Mouse (Mus musculus) G1E-ER4 (cell line): ENCODE results near the gene BC029722. TPM values are rescaled to one million over a fixed set of nuclear protein-coding genes. Genes with fewer than 3 reads are reported as not detected.

ENCODE experiments used
- GATA1 ChIP-seq: IDR thresholded peaks from one replicate; pipeline ENCODE4 v1.8.0; 2012; ENCODE audit warnings: low read length, inconsistent platforms
- polyA plus RNA-seq: library from polyadenylated mRNA; stranded (reverse); fragments of >175 nt; gene quantifications from 2 replicates; pipeline ENCODE4 v1.2.3, GENCODE M21; 2012

BC029722 gene
- 37.2 and 52.9 TPM in 2 replicates for polyA plus RNA-seq

DNA sequence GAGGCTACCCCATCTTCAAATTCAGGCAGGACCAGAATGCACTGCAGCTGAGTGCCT lies at the start of gene BC029722:
Gene BC029722, minus strand, starts transcription at position 35 of the 57 bp plus-strand sequence.
- TF ChIP-seq GATA1 = no peak

DNA sequence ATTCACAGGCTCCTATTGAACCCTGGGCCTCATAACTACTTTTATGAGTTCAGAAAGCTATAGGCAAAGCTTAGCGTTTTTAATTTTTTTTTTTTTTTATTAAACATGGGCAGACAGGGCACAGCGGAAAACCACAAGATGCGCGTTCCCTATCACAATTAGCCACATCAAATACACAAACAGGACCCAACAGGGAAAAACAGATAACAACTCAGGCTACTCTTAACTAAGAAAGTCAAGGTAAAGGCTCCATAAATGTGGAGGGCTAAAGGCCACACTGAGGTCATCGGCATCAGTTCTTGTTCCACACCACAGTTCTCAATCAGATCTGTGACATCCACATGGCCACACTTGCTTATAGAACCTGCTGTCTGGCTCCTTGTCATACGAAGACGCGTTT lies 49.1 kb upstream of the BC029722 start:
- TF ChIP-seq GATA1 = no peak

DNA sequence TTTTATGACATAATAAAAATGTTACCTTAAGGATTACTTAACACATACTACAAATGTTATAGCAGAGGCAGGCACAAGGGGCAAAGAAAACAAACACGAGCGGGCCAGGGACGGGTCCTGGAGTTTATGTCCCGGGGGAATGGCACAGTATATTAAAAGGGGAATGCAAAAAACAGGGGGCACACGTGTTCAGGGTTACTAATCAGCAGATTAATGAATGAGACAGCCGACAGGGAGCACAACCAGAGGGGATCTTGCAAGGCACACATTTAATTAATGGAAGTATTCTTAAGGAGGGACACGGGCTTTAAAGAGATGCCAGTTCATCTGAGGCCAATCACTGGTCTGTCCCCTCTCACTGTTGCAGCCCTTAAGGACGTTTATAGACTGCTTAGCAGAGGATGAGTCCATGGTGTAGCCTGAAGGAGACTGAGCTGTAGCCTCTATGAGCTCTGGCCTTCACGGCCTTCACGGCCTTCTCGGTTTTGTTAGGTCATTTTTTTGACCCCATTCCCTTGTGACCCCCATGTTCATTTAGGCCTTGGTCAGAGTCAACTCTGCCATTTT lies 44.2 kb upstream of the BC029722 start:
- no peak for TF ChIP-seq GATA1

DNA sequence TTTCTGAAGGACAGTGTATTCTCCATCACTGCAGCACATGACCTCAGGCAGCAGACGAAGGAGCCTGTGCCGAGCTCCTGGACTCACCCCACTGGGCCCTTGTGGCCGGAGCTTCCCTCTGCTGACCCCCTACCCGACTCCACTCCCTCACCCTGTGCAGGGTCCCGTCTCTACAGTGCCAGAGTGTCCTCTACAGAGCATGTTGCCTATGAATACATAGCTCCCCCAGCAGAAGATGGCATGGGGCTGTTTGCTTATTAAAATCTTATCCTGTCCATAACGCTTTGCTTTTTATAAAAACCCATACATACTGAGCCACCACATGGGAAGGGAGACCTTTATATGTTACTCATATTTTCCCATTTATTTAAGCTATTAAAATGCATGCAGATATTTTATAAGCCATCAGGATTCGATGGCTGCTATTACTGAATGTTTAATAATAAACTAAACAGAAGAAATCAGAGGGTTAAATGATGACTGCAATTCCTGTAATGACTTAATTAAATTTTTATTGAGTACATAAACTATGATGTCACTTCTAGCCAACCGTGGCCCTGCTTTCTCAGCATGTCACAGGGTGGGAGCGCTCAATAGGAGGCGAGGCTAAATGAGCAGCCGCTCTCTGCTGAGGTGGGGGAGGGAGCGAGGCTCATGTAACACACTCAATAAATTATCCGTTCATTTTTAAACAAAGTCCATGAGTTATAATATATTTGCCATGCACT lies 43.5 kb upstream of the BC029722 start:
- no peak for TF ChIP-seq GATA1

DNA sequence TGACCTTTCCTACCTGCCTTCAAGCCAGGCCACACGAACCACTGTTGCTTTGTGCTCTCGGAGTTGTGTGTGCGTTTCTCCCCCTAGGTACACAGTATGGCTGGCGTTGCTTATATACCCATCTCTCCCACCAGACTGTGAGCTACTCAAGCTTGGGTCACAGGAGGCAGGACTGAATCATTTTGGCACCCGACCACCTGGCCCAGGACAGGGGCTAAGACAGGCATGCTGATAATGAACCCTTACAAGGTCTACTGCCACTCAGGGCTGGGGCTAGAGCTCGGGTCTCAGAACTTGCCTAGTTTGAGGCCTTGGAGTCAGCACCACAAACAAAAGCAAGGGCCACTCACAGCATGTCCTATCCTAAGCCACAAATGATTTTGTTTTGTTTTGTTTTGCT lies 42.4 kb upstream of the BC029722 start:
- TF ChIP-seq GATA1 = no peak

DNA sequence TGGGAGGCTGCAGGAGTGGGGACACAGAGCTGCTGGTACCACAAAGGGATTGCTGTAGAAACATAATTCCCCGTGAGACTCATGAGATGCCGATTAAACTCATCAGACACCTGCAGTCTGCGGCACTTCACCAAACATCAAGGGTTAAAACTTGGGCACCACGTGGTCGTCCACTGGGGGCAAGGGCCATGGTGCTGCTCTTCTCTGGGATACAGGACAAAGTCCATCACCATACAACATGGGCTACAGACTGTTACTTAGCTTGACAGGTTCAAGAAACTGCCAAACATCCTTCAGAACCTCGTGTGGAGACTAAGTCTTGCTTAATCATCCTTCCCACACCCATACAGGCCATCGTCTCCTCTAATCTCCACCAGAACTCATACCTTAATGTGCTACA lies 40.9 kb upstream of the BC029722 start:
- no peak for TF ChIP-seq GATA1

DNA sequence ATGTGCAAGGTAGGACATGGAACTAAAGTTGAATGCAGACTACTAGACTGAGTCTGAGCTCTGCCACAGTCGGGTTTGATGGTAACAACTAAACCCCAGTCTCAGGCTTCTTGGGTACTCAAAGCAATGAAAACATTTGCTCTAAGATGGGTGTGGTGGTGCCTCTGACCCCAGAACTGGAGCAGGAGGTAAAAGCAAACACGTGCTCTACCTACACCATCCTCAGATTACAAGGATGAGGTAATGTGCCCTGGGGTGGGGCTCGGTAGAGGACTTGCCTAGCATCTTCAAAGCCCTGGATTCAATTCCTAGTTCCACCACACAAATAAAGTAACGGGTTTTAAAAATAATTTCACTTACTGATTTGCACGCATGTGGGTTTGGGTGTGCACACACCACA lies 33.3 kb upstream of the BC029722 start:
- no peak for TF ChIP-seq GATA1

DNA sequence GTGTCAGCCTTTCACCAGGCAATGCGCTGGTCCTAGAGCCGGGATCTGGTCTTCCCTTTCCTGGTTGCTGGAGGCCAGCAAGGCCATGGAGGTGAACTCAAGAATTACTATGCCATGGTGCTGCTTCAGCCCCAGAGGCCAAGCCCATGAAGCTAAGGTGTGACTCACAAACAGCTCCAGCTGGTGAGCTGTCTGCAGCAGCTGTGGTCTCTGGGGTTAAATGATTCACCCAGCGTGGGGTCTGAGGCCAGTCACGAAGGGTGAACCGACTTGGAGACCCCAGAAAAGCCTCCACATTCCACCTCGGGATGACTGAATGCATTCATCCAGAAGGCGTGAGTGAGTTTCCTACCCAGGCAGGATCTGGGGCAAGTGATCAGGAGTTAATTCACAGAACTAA lies 30.9 kb upstream of the BC029722 start:
- no peak for TF ChIP-seq GATA1

DNA sequence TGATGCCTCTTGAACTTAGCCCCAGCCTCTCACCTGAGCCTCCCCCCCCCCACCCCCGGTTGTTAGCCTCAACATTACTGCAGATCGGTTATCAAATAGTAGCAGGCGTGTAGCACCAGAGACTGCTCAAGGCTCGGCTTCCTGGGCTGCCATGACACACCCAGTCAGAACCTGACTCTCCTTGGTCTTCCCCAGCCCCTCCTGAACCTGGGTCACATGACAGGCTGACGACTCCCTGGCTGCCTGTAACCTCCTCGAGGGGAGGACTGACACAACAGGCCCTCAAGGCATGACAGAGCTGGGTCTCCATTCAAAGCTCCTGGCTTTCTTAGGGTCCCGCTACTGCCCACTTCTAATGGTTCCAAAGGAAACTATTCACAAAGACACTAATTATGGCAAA lies 30.2 kb upstream of the BC029722 start:
- TF ChIP-seq GATA1 = no peak

DNA sequence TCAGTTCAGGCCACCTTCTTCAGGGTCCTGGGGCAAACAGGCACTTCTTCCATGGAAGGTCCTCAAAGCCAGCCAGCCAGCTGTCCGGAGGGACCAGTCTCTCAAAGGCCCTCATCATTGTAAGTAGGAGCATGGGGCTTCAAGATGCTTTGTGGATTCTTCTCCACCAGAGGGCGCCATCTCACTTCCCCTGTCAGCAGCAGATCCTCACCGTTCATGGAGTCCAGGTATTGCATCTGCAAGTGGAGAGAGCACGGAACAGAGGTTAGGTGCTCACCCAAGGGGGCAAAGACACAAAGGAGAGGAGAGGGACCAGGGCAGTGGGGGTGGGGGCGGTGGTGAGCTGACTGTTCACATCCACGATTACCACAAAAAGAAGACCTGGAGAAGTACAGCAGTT lies 29.1 kb upstream of the BC029722 start:
- TF ChIP-seq GATA1 = no peak

DNA sequence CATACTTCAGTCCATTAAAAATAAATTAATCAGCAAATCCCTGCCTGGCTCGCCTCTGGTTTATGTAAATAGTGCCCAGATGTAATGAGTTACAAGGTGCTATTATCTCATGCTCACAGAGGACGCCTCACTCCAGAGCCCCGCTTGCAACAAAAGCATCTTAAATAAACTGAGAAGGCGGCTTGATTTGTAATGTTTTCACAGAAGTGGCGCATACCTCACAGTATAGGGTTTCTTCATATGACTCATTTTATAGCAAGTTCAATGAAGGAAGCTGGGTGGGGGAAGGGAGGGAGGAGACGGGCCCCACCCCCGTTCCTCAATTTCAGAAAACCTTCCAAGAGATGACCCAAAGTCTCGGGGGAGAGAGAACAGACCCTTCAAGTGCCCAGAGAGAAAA lies 27.7 kb upstream of the BC029722 start:
- no peak for TF ChIP-seq GATA1

DNA sequence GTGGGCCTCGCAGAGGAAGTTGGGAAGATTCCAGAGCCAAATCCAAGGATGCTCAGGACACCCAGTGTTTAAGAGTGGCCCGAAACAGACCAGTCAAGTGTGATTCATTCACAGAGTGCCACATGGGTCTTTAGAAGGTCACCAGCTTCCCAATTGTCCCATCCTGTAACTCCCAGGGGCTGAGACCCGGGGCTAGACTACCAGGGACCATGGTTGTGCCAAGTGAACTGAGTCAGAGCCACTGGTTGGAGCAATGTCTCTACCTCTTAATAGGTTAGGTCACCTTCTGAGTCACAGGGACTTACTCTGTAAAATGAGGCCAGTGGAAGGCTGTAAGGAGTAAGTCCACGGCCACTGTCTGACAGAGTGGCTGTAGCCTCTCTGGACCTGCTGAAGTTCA lies 19.7 kb upstream of the BC029722 start:
- no peak for TF ChIP-seq GATA1

DNA sequence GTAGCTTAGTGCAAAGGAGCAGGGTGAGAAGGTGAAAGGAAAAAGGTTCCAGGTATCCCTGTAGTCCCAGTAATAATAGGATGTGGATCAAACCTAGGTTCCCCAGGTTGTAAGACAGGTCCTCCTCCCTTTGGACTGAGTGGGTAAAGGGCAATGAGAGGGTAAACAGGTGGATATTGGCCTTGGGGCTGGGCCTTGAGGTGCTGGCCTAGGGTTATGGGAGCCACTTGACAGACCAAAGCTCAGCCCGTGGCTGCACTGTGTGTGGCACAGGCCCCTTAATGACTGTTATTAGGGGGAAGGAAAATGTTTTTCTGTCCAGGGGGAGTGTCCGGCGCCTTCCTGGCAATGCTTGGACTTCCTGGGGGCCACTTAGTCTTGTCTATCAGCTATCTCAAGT lies 18.7 kb upstream of the BC029722 start:
- TF ChIP-seq GATA1 = no peak

DNA sequence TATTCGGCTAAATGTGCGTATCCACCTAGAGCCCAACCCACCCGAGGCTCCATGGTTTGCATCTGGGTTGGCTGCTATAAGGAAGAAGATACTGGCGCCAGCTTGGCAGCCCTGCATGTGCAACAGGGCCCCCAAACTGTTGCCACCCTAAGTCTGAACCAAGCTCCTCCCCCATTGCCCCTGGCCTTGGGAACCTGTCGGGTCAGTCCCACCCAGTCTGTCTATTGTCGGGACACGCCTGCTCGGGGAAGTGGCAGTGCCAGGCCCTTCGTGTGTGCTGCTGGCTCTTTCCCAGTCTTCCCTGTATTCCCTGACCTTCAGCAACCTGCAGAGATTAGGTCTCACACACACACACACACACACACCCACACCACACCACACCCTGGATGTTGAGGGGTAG lies 15.5 kb upstream of the BC029722 start, which contains the start of gene Fam83c:
Gene Fam83c, minus strand, starts transcription at position 123 of the 400 bp plus-strand sequence.
- TF ChIP-seq GATA1 = no peak

DNA sequence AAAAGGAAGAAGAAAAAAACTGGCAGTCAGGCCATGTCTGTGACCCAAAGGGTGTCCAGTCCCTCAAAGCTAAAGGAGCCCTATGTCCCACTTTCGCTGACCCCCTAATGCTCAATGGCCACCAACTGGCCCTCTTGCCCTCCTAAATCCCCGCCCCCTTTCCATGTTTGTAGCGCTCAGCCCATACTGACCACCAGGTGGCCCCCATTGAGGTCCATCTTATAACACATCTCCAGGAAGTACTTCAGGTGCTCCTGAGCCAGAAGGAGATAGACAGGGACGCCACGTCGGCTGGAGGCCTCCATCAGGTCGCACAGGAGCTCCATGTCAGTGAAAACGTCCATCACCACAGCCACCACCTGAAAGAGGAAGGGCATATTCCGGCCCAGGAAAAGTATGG lies 12.1 kb upstream of the BC029722 start:
- TF ChIP-seq GATA1 = no peak

DNA sequence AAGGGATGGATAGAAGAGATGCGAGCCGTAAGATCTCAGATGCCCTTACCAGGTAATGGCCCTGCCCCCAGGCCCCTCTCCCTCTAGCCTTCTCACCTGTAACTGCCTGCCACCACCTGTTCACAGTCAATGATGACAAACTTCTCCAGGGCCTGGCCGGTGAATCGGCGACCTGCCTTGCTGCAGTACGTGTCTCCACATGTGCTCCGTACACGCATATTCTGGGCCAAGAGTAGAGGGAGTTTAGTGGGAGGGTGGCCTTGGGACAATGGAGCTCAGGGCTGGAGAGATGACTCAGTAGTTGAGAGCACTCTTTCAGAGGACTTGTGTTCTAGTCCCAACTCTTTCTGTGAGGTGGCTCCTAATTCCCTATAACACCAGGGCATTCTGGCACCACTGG lies 11.6 kb upstream of the BC029722 start:
- TF ChIP-seq GATA1 = no peak

DNA sequence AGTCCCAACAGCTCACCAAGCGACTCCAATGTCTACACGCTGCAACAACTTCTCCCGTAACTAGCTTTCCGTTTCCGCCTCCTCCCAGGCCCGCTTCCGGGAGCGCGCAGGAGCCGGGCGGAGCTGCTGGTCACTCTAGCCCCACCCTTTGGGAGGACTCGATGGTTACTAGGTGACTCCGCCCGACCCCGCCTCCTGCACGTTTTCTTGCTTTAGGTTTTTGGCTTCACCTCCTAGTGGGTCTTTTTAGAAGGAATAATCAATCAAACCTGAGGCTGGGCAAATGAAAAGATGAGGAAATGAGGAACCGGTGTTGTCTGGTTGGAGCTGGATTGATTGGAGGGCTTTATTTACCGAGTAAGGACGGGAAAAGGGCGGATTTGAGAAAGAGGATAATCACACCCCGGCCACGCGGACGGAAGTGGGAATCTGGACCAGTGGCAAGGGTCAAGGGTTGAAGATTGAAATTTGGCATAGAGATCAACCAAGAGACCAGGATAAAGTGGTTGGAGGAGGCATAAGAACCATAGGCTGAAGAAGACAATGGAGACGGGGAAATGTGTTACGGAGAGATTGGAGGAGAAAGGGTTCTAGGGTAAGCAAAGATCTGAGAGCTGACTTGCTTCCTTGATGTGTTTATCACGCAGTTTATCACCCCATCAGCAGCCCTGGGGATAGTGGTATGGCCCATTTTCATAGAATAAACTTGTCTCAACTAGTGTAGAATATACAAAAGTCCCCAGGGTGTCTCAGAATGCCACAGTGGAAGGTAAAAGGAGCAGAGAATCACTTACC lies 7.6 kb upstream of the BC029722 start, which contains the start of gene Eif6:
Gene Eif6, minus strand, starts transcription at position 296 of the 795 bp plus-strand sequence.
- no peak for TF ChIP-seq GATA1
